Mouse (Mus musculus) liver, embryonic 14.5 days (tissue): ENCODE results near the gene Idnk. TPM values are rescaled to one million over a fixed set of nuclear protein-coding genes. Genes with fewer than 3 reads are reported as not detected.

Experiments used
- ATAC-seq: fragments of 200-750 bp; cut with Nextera tagmentation; 2 replicates; pipeline ENCODE4 v1.8.0; 2017; ENCODE audit warnings: moderate number of reproducible peaks, mild to moderate bottlenecking, moderate library complexity; ENCODE audit not compliant: insufficient read depth
- DNase-seq, 3 experiments: peaks; one replicate each; pipeline ENCODE4 v3.0.0-alpha.2; 2012 to 2013; ENCODE audit warnings: low read depth in 3 of 3, low spot score in 3 of 3
- H3K27ac ChIP-seq: fragments of 300-500 bp; sonication (generic); 2 replicates; pipeline ENCODE4 v1.5.1; 2014; ENCODE audit warnings: moderate library complexity, mild to moderate bottlenecking, control low read depth, inconsistent platforms
- H3K27me3 ChIP-seq: fragments of 300-500 bp; sonication (generic); 2 replicates; pipeline ENCODE4 v1.6.1; 2014; ENCODE audit warnings: mild to moderate bottlenecking, low read length, moderate library complexity; ENCODE audit not compliant: control insufficient read depth, insufficient read depth
- H3K36me3 ChIP-seq: fragments of 300-500 bp; sonication (generic); replicated peaks from 2 replicates; pipeline ENCODE4 v1.6.1; 2014; ENCODE audit warnings: low read depth; ENCODE audit not compliant: control insufficient read depth, insufficient read depth
- H3K4me1 ChIP-seq, 2 experiments: fragments of 200-500 bp in 1 of 2; fragments of 300-500 bp in 1 of 2; sonication (generic) in 1 of 2; replicated peaks; 2 replicates each; pipeline ENCODE4 v1.6.1; 2012 to 2014; ENCODE audit warnings: antibody characterized with exemption in 1 of 2, inconsistent platforms in 1 of 2, low read length in 1 of 2; ENCODE audit not compliant: control insufficient read depth in 2 of 2, insufficient read depth in 2 of 2
- H3K4me2 ChIP-seq: fragments of 300-500 bp; sonication (generic); 2 replicates; pipeline ENCODE4 v1.6.1; 2014; ENCODE audit warnings: low read depth, mild to moderate bottlenecking, control low read depth, moderate library complexity
- H3K4me3 ChIP-seq, 2 experiments: fragments of 200-500 bp in 1 of 2; fragments of 300-500 bp in 1 of 2; sonication (generic) in 1 of 2; 2 replicates each; pipeline ENCODE4 v1.5.1; 2012 to 2014; ENCODE audit warnings: low read depth in 2 of 2, low read length in 2 of 2, mild to moderate bottlenecking in 2 of 2, control low read depth in 1 of 2, inconsistent platforms in 1 of 2, moderate library complexity in 1 of 2; ENCODE audit not compliant: insufficient read depth in 1 of 2
- H3K9ac ChIP-seq: fragments of 300-500 bp; sonication (generic); replicated peaks from 2 replicates; pipeline ENCODE4 v1.6.1; 2014; ENCODE audit warnings: mild to moderate bottlenecking, control low read depth, moderate library complexity
- H3K9me3 ChIP-seq: fragments of 300-500 bp; sonication (generic); 2 replicates; pipeline ENCODE4 v1.6.1; 2016; ENCODE audit warnings: low read length, mixed read lengths; ENCODE audit not compliant: control insufficient read depth
- CTCF ChIP-seq: IDR thresholded peaks from 2 replicates; pipeline ENCODE4 v1.5.1; 2016; ENCODE audit warnings: antibody characterized with exemption, low read depth, control low read depth
- EP300 ChIP-seq: IDR thresholded peaks from 2 replicates; pipeline ENCODE4 v1.6.1; 2016; ENCODE audit warnings: antibody characterized with exemption, low read depth
- WGBS: fragments of 180-500 bp; shearing (Covaris S2); extraction: QIAGEN DNeasy Blood & Tissue Kit; methylation state at CpG from one replicate; pipeline ENCODE4 v1.1.7; 2014; ENCODE audit not compliant: insufficient replicate concordance; 5-methylcytosine and 5-hydroxymethylcytosine counted together
- polyA plus RNA-seq, 2 experiments: library from polyadenylated mRNA; depleted of rRNA in 1 of 2; stranded (reverse) in 1 of 2; unstranded in 1 of 2; fragments of >200 nt; fragmentation: Nextera tagmentation in 1 of 2; extraction: Ambion mirVana in 1 of 2; gene quantifications; 2 replicates each; pipeline versions ENCODE4 v1.2.1 to v1.2.3; 2012 to 2014

Idnk gene
- polyA plus RNA-seq, 2 experiments: 6.9 to 17.7 TPM

- peak overlapping the region; percentile 95 for H3K4me2 ChIP-seq
- H3K27me3 ChIP-seq: no peaks in the 10 kb centered on the region
- H3K9me3 ChIP-seq: no peaks in the 10 kb centered on the region
- H3K36me3 ChIP-seq: peaks cover 9% of the 10 kb centered on the region
- H3K9ac ChIP-seq: peak overlapping the region; percentile 97
- peak overlapping the region; percentile 85 for H3K27ac ChIP-seq
- ATAC-seq (0 out of 2 replicates have a peak, but pooled peaks have one; percentile 3), DNase-seq (no peak)
- TF ChIP-seq EP300: no peak
- TF ChIP-seq CTCF: no peak
- H3K4me3 ChIP-seq: peak overlapping the region; percentile 86 to 93
- H3K4me1 ChIP-seq: peaks cover 13 to 24% of the 10 kb centered on the region in 2 experiments
- under 1% methylated on average over 69 of the region's 92 CpGs for WGBS
These were observed 30.3 kb upstream of the Idnk start for GRCm38 (mm10) chr13:58126862-58127765.

DNA sequence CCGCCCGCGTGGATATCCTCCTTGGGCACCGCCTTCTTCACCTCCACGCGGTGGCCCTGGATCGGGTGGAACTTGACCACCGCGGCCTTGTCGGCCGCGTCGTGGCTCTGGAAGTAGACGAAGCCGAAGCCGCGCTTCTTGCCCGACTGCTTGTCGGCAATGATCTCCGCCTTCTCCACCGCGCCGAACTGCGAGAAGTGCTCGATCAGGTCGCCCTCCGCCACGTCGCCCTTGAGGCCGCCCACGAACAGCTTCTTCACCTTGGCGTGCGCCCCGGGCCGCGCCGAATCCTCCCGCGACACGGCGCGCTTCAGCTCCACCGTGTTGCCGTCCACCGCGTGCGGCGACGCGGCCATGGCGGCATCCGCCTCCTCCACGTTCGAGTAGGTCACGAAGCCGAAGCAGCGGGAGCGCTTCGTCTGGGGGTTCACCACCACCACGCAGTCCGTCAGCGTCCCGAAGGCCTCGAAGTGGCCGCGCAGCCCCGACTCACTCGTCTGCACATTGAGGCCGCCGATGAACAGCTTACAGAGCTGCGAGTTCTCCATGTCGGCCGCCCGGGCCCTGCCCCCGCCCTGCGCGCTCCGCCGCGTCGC lies 29.6 kb upstream of the Idnk start:
- DNase-seq: peak in 1 of 3 experiments; percentile 36
- WGBS: under 1% methylated on average over 76 of the region's 81 CpGs

GRCm38 (mm10) chr13:58128396-58128767 lies 29.1 kb upstream of the Idnk start, which contains the start of gene Hnrnpa0:
TSS of gene Hnrnpa0 (minus strand) at chr13:58128556.
- Histone ChIP-seq H3K4me2 (peak within 1 kb of the TSS; percentile 95), H3K9me3 (no peaks in the 10 kb centered on the region), H3K4me1 (peaks cover 13 to 22% of the 10 kb centered on the region in 2 experiments), H3K36me3 (peaks cover 9% of the 10 kb centered on the region), H3K4me3 (peak within 1 kb of the TSS; percentile 86 to 93), H3K27me3 (no peaks in the 10 kb centered on the region), H3K9ac (peak within 1 kb of the TSS; percentile 97), H3K27ac (peak within 1 kb of the TSS; percentile 85)
- DNase-seq (peak; percentile 89 to 90 (median 90)), ATAC-seq (peak; percentile 88)
- TF ChIP-seq EP300 (no peak), CTCF (no peak)
- under 1% methylated on average over 55 of the region's 62 CpGs for WGBS

More for the DNA sequence above, 29.6 kb upstream of the Idnk start:
- peaks cover 13 to 22% of the 10 kb centered on the region in 2 experiments for H3K4me1 ChIP-seq
- H3K27ac ChIP-seq: peak overlapping the region; percentile 85
- H3K9me3 ChIP-seq: no peaks in the 10 kb centered on the region
- H3K4me3 ChIP-seq: peak overlapping the region; percentile 86 to 93
- peak; percentile 27 for ATAC-seq
- H3K9ac ChIP-seq: peak overlapping the region; percentile 97
- H3K27me3 ChIP-seq: no peaks in the 10 kb centered on the region
- H3K36me3 ChIP-seq: peaks cover 9% of the 10 kb centered on the region
- TF ChIP-seq CTCF (no peak), EP300 (no peak)
- H3K4me2 ChIP-seq: peak overlapping the region; percentile 95

DNA sequence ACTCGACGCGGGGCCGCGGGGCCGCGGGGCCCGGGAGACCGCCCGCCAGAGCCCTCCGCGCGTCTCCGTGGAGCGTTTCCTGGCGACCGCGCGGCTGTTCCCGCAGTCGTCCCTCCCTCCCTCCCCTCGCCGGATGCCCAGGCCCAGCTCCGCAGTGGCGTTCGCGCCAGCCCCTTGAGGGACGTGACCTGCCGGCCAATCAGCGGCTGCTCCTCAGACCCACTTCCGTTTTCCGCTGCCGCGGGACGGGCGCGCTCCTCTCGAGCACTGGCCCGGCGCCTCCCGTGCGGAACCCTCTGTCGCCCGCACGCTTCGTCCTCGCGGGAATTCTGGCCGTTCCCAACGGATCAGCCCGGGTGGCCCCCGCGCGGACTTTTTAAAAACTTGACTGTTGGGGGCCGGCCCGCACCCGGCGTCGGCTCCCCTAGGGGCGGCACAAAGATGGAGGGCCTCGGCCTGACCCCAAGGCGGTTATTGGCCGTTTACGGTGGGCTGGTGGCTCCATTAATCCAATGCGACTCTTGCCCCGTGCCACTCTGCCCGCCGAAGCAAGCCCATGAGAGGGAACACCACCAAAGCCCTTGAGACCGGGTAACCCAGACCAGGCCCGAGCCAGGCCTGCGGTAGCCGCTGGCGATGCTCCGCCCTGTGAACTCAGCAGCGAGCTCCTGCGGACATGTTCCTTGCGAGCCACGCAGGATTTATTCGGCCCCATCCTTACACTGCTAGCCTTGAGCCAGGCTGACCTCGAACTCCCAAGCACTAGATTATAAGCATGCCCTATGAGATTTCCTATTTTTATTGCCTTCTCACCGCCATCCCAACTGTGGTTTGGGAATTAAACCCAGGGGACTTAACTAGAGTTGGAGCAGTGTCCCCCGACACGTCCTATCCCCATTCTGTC lies 28.4 kb upstream of the Idnk start:
- Histone ChIP-seq H3K9me3 (no peaks in the 10 kb centered on the region), H3K4me1 (peaks cover 13 to 19% of the 10 kb centered on the region in 2 experiments), H3K4me3 (peak overlapping the region; percentile 70 to 93), H3K4me2 (peak overlapping the region; percentile 85), H3K36me3 (peaks cover 9% of the 10 kb centered on the region), H3K9ac (peak overlapping the region; percentile 97), H3K27me3 (no peaks in the 10 kb centered on the region), H3K27ac (peak overlapping the region; percentile 81)
- no peak for TF ChIP-seq EP300
- 0 out of 2 replicates have a peak, but pooled peaks have one; percentile 3 for TF ChIP-seq CTCF
- DNase-seq: peak; percentile 90 to 91 (median 90)
- under 1% methylated on average over 80 of the region's 83 CpGs for WGBS
- ATAC-seq: peak; percentile 94
